Mouse (Mus musculus) c-Kit-positive CD71-positive TER-119-negative erythroid progenitor cells, embryonic 14.5 days (primary cell): ENCODE data around the gene Lct.
"Not testable (repeated sequence)": the region's sequence is repeated elsewhere in the genome, so short reads cannot be mapped to it uniquely, and the experiment has no call there.

ENCODE experiments used
- DNase-seq: peaks from one replicate; pipeline ENCODE4 v3.0.0-alpha.2; 2013; ENCODE audit warnings: low read depth

Gene Lct

GRCm38 (mm10) chr1:128295296-128295695 is 32.8 kb downstream of the Lct start:
- no peak for DNase-seq

- DNase-seq = no peak
These were observed 34.6 kb downstream of the Lct start for GRCm38 (mm10) chr1:128293524-128293923.

GRCm38 (mm10) chr1:128290295-128290694 is 37.8 kb downstream of the Lct start:
- DNase-seq = no peak

DNA sequence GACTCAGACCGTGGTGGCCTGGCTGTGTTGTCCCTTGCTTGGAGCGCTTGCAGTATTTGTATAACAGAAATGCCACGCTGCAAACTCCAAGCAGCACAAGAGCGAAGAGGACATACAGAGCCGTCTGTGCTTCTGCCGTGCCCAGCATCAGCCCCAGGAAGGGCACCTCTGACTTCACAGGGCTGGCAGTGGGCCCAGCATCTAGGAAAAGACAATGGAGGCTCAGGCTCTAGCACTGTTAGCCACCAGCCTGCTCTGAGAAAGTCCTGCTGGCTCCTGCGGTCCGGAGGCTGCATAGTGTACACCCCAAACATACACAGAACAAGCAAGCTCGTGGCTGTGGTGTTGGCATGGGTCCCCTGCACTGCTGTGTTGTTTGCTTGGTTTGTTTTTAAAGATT is 43.0 kb downstream of the Lct start:
- no peak for DNase-seq

GRCm38 (mm10) chr1:128284157-128284690 is 43.9 kb downstream of the Lct start:
- no peak for DNase-seq

GRCm38 (mm10) chr1:128282924-128283323 is 45.2 kb downstream of the Lct start:
- no peak for DNase-seq

- peak; percentile 17 for DNase-seq
These were observed 46.4 kb downstream of the Lct start for GRCm38 (mm10) chr1:128281753-128282152.

DNA sequence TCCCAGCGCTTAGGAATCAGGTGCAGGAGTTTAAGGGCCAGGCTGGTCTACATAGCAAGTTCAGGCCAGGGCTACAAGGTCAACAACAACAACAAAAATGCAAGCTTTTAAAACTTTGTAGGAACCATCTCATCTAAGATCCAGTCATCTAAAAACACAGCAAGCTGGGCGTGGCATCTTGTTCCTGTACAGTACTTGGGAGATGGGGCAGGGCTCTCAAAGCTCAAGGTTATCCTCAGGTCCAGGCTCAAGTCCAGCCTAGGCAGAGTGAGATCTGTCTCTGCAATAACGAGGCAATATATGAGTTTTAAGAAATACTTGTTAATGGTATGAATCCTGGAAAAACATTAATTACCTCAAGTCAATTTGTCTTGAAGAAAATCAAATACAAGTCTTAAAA is 49.6 kb downstream of the Lct start:
- no peak for DNase-seq

DNA sequence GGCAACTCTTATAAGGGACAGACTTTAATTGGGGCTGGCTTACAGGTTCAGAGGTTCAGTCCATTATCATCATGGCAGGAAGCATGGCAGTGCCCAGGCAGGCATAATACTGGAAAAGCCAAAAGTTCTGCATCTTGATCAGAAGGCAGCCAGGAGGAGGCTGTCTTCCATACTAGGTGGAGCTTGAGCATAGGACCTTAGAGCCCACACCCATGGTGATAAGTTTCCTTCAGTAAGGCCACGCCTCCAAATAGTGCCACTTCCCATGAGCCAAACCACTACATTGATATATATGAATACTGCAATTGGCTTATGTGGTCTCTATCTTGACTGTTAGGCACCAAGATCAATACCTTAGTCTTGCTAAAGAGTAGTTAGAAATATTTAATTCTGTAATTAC is 52.2 kb downstream of the Lct start:
- peak; percentile 27 for DNase-seq

GRCm38 (mm10) chr1:128270731-128271130 is 57.4 kb downstream of the Lct start:
- DNase-seq = no peak

DNA sequence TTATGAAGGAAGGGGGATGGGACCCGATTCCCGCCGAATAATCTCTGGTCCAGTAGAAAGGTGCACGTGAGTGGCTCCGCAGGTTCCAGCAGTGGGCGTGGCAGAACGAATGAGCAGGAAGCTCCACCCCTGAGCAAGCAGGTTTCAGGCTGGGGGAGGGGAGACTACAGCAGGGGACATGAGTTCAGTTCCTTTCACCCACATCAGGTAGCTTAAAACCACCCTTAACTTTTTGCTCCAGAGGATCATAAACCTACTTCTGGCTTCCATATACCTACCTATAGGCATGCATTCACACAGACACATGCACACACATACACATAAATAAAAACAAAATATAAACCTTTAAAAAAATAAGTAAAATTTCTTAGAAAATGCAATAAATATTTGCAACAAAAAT is 61.1 kb downstream of the Lct start:
- DNase-seq = not testable (repeated sequence)

DNA sequence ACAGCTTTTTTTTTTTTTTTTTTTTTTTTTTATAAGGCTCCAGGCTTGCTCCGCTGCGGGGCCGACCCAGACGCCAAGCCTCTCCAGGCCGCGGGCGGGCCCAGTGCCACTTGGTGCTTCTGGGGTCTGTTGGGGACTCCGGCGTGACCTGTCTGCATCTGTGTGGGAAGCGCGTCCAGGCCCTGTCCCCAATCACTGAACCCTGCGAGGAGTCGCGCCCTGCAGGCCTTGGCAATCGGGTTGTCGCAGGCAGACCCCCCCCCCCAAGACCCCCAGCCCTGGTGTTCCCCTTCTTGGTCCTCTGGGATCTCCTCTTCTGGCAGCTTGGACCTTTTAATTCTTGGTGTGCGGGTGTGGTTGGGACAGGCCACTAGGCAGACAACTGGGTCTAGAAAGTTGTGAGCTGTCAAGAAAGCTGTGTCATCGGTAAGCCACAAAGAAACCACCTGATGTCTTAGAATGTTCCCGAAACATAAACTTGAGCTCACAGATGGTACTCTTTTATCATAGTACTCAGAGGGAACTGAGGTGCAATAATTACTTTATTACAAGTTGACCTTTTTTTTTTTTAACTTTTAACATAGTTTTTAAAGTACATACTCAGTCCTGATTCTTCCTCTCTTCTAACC is 83.3 kb downstream of the Lct start:
- peak; percentile 59 for DNase-seq

GRCm38 (mm10) chr1:128243996-128244726 is 84.0 kb downstream of the Lct start:
- DNase-seq = peak; percentile 99

- no peak for DNase-seq
These were observed 84.5 kb downstream of the Lct start, which contains the start of gene Ubxn4 for GRCm38 (mm10) chr1:128243627-128243995. Gene Ubxn4, plus strand, starts transcription at chr1:128243964.

DNA sequence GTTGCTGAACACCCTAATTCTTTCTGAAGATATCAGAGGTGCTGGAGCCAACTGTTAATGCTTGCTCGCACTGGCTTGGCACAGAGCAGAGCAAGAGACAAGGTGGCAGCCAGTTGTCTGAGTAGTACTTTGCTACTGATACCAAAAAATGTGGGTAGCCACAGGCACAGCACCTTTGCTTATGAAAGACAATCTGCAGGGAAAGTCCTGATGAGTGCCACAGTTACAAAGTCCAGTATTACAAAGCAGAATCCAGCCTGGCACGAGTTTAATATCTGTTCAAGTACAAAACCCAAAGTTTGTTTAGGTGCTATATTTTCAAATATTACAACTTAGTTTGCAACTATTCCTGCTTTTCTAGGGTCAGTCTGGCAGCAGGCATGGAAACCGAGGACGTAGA is 92.9 kb downstream of the Lct start:
- DNase-seq = no peak
